Mouse (Mus musculus): ENCODE results near the gene Hist1h1t.
A peak's percentile ranks its signal among the peaks of the same experiment; 100 is the strongest.
"Not testable (repeated sequence)": the region's sequence is repeated elsewhere in the genome, so short reads cannot be mapped to it uniquely, and the experiment has no call there.

The Hist1h1t gene

DNA sequence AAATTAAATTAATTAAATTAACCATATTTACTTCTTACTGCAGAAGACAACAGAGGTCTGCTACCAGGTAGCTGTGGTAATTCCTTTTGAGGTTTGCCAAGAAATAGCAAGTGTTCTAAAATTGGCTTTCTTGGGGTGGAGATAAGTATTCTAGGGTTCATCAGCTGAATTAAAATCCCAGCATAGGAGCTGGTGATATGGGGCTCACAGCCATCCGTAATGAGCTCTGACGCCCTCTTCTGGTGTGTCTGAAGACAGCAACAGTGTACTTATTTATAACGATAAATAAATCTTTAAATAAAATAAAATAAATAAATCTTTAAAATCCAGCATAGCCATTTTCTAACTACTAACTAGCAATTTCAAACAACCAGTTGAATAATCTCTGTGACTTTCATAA, 4.2 kb downstream of the Hist1h1t start:
- DNase-seq (ENCODE audit: low read depth, low spot score) = no peak

DNA sequence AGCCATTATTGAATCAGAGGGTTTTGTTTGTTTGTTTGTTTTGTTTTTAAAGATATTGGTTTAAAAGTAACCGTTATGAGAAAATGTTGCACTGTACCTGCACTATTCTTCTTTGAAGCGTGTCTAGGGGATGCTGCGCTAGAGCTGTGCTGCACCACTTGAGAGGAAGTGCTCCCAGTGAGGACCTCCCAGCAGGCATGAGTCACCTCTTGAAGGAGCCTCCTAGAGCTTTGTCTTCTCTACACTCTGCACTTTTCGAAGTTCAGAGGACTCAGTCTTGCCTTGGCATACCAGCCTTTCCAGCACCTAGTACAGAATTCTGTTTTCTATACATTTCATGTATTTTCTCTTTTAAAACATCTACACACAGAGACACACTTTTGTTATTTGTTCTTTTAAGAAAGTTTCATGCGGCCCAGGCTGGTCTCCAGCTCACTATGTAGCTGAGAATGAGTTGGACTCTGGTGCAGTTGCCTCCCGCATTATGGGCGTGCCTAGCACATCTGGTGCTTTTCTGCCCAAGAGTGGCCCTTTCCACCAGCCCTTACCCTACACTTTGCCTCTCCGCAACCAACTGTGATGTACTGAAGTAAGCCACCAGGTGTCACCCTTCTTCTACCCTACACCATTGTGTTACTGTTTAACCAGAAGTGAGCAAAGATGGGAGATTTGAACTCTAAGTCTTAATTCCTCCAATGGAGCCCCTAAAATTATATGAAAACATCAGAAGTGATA, 5.3 kb downstream of the Hist1h1t start:
- peak; percentile 73 for DNase-seq (ENCODE audit: low read depth, low spot score)

DNA sequence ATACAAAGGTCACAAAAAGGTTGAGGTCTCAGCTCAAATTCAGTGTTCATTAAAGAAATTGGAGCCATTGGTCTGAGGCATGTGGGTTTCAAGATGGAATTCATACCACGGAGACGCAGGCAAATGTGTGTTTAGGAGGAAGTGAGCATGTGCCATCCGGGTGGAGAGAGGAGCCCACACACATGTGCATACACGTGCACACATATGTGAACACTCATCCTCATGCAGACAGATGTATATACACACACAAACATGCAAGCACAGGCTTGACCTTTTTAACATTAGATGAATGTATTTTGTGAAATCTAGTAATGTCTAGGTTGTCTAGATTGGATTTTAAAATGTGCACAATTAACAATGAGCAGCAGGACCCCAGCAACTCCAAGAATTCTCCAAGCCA, 6.6 kb downstream of the Hist1h1t start:
- no peak for DNase-seq (ENCODE audit: low read depth, low spot score)

DNA sequence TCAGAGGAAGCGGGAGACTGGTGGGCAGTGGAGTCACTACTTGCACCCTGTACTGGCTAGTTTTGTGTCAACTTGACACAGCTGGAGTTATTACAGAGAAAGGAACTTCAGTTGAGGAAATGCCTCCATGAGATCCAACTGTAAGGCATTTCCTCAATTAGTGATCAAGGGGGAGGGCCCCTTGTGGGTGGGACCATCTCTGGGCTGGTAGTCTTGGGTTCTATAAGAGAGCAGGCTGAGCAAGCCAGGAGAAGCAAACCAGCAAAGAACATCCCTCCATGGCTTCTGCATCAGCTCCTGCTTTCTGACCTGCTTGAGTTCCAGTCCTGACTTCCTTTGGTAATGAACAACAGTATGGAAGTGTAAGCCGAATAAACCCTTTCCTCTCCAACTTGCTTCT, 7.2 kb downstream of the Hist1h1t start:
- DNase-seq (ENCODE audit: low read depth, low spot score) = not testable (repeated sequence)

DNA sequence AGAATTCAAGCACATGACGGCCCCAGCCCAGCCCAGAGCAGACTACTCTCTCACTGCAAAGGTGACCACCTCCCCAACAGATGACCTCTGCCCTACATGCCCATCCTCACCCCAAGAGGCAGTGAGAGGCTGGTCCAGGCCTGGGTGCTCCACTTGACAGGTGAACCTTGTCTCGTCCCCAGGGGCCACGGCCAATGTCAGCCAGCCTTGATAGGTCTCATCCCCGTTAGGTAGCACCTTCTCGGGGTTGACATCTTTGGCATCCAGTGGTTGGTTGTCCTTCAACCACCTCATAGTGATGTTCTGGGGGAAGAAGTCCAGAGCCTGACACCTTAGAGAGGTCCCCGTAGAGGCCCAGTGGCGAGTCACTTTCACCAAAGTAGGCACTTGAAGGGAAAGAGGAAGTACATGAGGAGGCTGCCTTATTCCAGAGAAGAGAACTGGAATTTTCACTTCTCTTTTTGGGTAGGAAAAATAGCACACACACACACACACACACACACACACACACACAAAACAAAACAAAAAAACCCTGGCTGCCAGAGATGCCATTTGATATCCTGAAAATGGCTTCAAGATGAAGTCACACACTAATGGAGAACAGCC, 10.2 kb downstream of the Hist1h1t start:
- no peak for DNase-seq (ENCODE audit: low read depth, low spot score)

DNA sequence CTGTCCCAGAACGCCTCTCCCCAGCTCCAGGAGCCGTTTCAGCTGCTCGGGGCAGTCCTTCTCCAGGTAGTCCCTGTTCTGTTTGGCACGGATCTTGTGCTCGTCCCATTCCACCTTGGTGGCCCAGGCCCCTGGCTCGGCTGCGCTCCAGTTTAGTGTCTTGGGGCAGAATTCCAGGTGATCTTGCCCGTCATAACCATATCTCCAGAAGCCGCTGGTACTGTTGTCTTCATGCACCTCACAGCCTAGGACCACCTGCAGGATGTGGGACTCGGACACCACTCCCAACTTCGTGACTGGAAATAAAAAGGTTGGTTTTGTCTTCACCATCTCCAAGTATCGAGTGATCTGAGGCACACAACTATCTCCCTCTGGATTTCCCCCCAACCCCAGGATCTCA, 11.2 kb downstream of the Hist1h1t start:
- DNase-seq (ENCODE audit: low read depth, low spot score) = no peak

DNA sequence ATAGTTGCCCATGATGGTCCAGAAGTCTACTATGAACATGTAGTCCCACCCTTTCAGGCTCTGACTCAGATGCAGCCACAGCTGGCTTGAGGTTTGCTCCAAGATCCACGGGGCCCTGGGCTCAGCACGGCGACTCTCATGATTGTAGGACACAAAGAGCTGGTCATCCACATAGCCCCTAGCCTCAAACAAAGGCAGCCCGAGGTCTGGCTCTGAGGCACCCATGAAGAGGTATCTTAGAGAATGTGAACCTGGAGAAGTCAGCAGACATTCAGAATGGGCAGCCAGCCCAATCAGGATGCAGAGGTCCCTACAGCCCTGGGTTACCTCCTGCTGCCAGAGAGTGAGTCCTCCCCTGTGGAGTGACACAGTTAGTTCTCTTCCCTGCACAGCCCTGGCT, 12.4 kb downstream of the Hist1h1t start:
- DNase-seq (ENCODE audit: low read depth, low spot score) = no peak

DNA sequence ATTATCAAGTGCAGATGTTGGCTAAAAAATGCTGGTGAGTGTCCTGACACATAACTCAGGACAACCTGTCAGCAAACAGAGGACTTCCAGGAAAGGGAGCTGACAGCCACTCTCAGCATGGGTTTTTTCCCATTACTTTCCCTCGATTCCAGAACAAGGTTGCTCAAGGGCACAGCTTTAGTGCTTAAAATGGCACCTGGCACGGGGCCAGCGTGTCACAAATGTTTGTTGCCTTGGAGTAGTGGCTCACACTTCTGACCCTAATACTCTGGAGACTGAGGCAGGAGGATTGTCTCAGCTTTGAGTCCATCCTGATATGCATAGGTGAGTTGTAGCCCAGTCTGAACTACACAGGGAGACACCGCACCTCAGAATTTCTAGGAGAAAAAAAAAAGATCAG, 13.0 kb downstream of the Hist1h1t start:
- DNase-seq (ENCODE audit: low read depth, low spot score) = no peak

DNA sequence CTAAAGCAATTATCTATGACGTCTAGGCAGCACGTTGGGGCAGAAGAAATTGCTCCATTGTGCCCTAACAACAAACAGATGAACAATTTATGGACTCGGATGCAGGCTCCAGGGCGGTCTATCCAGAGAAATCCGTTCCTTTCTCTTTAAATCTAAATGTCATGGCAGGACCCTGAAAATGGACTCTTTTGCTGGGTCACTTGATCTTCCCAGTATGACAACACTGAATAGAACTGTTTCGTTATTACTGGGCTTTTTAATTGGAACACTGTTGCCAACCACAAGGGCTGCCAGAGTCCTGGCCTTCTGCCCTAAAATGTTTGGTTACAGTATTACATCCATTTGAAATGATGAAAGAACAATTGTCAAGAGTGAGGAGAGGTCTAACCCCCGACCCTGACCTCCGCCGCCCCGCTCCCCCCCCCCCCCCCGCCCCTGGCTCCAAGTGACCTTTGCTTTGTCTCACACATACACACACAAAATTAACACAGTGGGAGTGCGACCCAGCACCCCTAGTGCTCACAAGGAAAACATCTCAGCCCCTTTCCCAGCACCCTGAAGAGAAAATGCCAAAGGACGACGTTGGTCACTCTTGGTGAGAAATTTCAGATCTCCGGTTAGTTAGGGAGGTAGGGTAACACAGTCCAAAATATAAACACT, 14.2 kb downstream of the Hist1h1t start:
- no peak for DNase-seq (ENCODE audit: low read depth, low spot score)

DNA sequence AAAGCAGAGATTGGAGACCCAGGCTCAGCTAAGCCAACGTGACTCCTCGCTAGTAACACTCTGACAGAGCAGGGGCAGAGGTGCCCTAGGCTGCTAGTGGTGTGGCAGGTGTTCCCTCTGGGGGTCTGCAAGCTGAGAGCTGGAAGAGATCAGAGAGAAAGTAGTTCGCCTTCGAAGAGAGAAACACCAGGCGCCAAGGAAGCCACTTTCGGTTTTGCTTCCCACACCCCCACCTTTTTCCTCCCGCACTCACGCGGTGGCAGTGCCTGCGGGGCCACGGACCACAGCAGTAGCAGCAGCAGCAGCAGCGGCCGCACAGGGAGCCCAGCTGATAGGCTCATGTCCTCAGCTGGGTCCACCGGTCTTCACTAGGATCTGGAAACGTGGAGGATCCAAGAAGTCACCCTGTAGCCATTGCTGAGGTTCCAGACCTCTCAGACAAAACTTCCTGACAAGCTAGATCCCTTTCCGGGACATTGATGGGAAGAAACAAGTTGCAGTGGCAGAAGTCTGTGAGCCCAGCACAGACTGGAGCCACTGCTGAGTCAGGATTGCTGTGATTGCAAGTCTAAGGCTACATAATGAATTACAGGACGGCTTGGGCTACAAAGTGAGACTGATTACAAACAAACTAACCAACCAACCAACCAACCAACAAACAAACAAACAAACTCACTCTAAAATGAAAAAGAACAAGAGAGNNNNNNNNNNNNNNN, 14.9 kb downstream of the Hist1h1t start, which contains the start of gene Hfe:
Gene Hfe, minus strand, starts transcription at position 481 of the 716 bp plus-strand sequence.
- DNase-seq (ENCODE audit: low read depth, low spot score) = no peak

DNA sequence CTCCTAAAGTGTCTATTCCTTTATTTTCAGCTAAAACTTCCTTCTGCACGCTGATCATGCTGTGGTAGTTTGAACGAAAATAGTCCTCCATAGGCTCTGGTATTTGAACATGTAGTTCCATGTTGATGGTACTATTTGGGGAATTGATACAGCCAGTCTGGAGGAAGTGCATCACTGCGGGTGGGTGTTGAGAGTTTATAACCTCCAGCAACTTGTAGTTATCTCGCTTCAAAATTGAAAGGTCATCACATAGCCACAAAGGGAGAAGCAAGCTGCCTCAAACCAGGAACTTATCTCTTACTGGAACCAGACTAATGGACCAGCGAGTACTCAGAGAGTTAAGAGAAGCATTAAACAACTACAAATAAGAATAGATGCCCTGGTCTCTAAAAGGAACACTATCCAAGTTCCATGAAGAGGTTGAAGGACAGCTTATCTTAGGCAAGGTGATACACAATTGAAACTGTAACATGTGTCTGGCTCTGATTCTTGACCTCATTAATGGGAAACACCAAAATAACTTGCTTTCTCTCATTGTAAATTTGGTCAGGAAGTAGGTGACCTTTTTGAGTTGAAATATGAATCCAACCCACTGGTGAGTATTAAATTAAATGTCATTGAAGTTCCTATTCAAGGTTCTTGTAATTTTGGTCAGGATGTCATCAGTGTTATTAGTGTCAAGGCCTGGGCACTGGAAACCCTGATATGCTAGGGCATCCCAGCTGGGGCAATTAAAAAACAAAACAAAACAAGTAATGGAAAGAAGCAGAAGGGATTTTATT, 20.8 kb downstream of the Hist1h1t start:
- DNase-seq (ENCODE audit: low read depth, low spot score) = no peak

DNA sequence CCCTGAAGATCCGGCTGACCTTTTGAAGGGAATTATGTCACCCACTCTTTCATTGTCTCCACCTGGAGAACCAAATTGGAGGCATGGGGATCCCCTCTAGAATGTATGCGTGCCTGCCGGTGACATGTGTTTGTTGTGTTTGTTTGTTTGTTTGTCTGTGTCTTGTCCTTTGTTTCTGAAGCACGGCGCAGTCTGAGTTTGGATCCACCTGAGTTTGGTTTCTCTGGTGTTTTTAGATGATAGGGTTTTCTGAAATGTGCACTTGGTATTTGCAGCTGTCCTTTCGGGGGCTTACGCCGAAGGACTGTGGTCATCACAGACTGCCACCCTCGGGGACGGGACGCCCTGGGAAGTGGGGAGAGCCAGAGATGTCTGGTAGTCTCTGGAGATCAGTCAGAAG, 21.6 kb downstream of the Hist1h1t start:
- DNase-seq (ENCODE audit: low read depth, low spot score) = no peak

DNA sequence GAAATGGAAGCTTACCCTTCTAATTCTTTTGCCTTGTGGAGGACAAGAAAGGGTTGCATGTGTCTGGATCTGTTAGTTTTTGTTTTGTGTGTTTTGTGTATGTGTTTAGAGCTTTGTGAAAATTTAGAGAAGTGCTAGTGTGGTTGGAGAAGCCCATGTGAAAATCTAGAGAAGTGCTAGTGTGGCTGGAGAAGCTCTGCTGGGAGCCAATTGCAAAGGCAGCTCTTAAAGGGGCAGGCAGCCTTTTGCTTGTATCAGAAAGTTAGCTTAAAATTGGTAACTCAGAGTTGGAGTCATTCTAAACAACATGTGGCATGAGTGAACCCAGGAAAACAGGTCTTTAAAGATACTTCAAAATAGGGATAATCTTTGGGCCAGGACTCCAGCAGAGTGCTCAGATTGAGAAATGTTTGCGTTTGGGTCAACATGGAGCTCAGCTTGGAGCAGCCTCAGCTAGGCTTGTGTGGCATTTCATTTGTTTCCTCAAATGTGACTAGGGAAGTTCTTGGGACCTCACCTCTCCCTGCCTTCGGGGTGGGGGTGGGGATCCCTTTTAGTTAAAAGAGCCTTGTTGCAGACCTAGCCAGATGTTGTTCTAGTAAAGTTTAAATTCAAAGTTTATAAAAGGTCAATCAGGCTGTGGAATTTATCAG, 22.1 kb downstream of the Hist1h1t start:
- not testable (repeated sequence) for DNase-seq (ENCODE audit: low read depth, low spot score)

DNA sequence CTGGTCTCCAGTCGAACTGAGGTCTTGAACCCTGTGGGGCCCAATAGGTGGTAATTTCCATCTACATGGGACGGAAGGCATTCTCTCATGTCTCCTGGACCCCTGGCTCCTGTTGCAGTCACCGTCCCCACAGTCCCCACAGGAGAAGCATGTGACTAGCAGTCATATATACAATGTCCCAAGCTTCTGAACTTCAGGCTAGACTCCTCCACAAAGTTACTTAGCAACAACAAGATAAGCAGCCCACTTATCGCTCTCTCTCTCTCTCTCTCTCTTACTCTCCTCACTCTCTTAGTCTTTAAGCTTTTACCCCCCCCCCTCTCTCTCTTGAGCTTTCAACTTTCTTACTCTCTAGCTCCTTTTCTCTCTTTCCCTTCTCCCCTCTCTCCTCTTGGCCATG, 28.6 kb downstream of the Hist1h1t start:
- DNase-seq (ENCODE audit: low read depth, low spot score) = no peak

DNA sequence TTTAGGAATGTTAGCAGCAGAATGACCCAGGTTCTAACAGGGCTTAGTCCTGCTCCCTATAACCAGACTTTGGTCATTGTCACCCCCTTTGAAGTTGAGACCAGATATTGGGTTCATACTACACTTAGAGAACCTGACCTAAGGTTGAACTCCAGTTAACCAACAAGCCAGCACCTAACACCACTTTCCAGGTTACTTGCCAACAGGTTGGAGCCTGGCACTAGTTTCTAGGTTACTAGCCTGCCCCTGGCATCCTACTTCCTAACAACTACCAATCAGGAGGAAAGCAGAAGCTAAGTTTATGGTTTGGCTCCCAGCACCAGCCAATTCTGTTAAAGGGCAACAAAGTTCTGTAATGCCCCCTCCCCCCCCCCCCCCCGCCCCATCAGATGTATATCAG, 29.6 kb downstream of the Hist1h1t start:
- no peak for DNase-seq (ENCODE audit: low read depth, low spot score)

DNA sequence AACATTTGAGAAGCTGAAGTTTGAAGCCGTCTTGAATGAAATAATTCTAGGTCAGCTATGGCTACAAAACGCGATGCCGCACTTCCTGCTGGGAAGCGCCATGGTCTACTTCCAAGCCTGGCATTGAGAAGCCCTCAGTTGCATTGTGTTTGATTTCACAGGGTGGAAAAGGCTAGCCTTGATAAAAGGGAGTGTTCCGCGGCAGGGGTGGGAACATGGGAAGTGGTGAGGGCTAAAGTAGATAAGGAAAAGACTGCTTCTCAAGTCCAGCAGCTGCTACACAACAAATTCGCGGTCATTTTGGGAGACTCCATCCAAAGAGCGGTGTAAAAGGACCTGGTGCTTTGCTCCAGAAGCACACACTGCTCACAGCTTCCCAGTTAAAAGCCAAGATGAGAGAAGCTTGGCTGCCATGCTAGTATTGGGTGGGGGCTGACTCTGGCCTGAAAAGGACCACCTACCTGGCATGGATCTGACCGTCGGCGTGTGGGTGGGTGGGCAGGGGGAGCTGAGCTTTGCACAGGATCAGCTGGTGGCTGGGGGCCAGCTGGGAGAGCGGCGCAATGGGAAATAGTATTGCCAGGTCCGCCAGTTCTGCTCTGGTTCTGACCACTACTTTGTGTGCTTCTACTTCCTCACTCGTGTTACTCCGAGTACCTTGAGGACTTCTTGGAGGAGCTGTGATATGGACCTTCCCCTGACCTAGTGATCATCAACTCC, 33.0 kb downstream of the Hist1h1t start:
- DNase-seq (ENCODE audit: low read depth, low spot score) = no peak

DNA sequence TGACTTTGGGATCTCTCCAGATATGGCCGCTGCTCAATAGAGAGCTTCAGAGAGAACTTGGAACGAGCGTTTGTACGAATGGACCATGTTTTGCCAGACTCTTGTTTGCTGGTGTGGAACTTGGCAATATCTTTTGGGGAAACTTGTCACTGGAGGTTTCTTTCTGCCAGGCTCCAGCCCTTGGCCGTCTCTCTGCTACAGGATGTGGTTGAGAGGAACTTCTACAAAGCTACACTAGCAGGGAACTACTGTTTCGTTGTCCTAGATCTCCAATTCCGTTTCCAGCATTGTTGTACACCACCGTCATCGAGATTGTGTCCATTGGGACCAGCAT, 33.5 kb downstream of the Hist1h1t start:
- DNase-seq (ENCODE audit: low read depth, low spot score) = no peak

DNA sequence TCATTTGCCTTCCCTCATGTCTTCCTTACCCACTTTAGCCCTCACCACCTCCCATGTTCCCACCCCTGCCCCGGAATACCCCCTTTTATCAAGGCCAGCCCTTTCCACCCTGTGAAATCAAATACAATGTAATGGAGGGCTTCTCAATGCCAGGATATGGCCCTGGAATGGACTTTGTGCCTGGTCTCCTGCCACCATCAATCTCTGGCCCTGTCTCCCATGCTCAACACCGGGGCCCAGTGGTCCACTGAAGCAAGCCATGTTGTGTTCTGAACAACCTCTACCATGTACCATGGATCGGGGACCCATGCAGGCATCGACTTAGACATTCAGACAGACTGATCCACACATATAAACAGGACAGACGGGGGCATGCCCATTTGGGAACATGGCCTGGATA, 34.1 kb downstream of the Hist1h1t start:
- DNase-seq (ENCODE audit: low read depth, low spot score) = no peak

DNA sequence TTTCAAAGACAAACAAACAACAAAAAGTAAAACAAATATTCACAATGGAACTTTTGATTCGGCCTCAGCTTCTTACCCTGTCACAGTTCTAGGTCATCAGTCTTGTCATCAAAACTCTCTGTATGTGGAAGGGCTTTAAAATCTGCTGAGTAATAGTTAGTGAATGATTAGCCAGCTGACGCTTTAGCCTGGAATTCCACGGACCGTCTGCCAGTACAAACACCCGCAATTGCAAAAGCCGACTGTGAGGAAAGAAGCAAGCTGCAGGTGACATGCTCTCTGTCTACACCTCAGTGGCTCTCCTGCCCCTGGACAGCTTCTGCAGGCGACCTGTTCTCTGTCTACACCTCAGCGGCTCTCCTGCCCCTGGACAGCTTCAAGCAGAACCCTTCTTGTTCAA, 34.9 kb downstream of the Hist1h1t start:
- no peak for DNase-seq (ENCODE audit: low read depth, low spot score)

DNA sequence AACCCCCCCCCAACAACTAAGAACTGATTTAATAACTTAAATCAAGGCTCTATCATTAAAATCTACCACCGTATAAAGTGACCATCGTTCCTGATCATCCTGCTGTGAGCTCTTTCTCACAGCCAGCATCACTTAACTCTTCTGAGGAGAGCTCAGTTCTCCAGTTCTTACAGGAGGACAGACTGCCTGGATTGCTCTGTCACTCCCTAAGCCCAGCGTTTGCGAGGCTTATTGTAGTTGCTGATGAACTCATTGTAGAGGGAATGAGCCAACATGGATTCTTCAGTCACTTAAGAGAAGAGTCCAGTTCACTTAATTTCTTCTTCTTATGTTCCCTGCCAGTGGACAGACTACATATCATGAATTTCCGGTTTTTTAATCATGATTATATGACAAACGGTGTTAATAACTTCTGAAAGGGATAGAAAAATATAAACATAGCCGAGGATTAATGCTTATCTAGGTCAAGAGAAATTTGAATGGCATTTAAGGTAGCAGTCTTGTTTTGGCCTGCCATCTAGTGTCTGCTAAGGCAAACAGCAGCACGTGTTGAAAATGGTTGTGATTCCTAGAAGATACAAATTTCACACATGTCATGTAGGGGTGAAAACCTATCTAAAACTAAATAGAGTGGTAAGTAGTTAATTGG, 36.7 kb downstream of the Hist1h1t start:
- DNase-seq (ENCODE audit: low read depth, low spot score) = peak; percentile 57
